Mouse (Mus musculus) adrenal gland (tissue): ENCODE results near the gene Nrip3.

Experiments
- intact Hi-C: fragments of 180-260 bp; cut with DNase I; formaldehyde crosslinking; loops from one replicate; pipeline ENCODE4 v1.15.1; 2025
- long read RNA-seq, 2 experiments: library from polyadenylated mRNA; unstranded; transcript quantifications; one replicate each; pipeline ENCODE4 v2.0.0; 2020; ENCODE audit warnings: borderline replicate concordance in 1 of 2; ENCODE audit not compliant: insufficient replicate concordance in 1 of 2

Gene Nrip3
- long read RNA-seq, experiment 1, partial matches to known transcripts, result 0 of 1 reads
- long read RNA-seq, experiment 1, other reads (novel, unspliced or antisense), result 0 of 1 reads
- long read RNA-seq, experiment 2, partial matches to known transcripts, result 0 of 1 reads
- long read RNA-seq, experiment 2, other reads (novel, unspliced or antisense), result 0 of 1 reads

GRCm38 (mm10) chr7:109781470-109782203, at the start of gene Nrip3:
TSS of gene Nrip3 (minus strand) at chr7:109782025.
- intact Hi-C loops, result no loop called here

- intact Hi-C loops, result no loop called here
Observed at GRCm38 (mm10) chr7:109831376-109831775, 49.6 kb upstream of the Nrip3 start.

- intact Hi-C loops, result no loop called here
Observed at GRCm38 (mm10) chr7:109826911-109827310, 45.1 kb upstream of the Nrip3 start.

GRCm38 (mm10) chr7:109825293-109825692, 43.5 kb upstream of the Nrip3 start:
- intact Hi-C loops, result no loop called here

GRCm38 (mm10) chr7:109818600-109818999, 36.8 kb upstream of the Nrip3 start:
- intact Hi-C loops, result no loop called here

GRCm38 (mm10) chr7:109817954-109818353, 36.1 kb upstream of the Nrip3 start:
- intact Hi-C loops, result no loop called here

- intact Hi-C loops, result no loop called here
Observed at GRCm38 (mm10) chr7:109813330-109814140, 31.7 kb upstream of the Nrip3 start.

- intact Hi-C loops, result no loop called here
Observed at GRCm38 (mm10) chr7:109807616-109808485, 26.0 kb upstream of the Nrip3 start.

GRCm38 (mm10) chr7:109804843-109805242, 23.0 kb upstream of the Nrip3 start:
- intact Hi-C loops, result no loop called here

- intact Hi-C loops, result no loop called here
Observed at GRCm38 (mm10) chr7:109804355-109804754, 22.5 kb upstream of the Nrip3 start.

- intact Hi-C loops, result no loop called here
Observed at GRCm38 (mm10) chr7:109803516-109803915, 21.7 kb upstream of the Nrip3 start.

- intact Hi-C loops, result no loop called here
Observed at GRCm38 (mm10) chr7:109800626-109801025, 18.8 kb upstream of the Nrip3 start.

GRCm38 (mm10) chr7:109799168-109799567, 17.3 kb upstream of the Nrip3 start:
- intact Hi-C loops, result no loop called here

- intact Hi-C loops, result no loop called here
Observed at GRCm38 (mm10) chr7:109795564-109795963, 13.7 kb upstream of the Nrip3 start.

- intact Hi-C loops, result no loop called here
Observed at GRCm38 (mm10) chr7:109794556-109794955, 12.7 kb upstream of the Nrip3 start.

GRCm38 (mm10) chr7:109792759-109793158, 10.9 kb upstream of the Nrip3 start:
- intact Hi-C loops, result loop anchor here (2.0 kb wide), 1 partner anchor 100 kb away; no protein-coding TSS in a partner anchor

GRCm38 (mm10) chr7:109790818-109791217, 9.0 kb upstream of the Nrip3 start:
- intact Hi-C loops, result no loop called here

GRCm38 (mm10) chr7:109787860-109788259, 6.0 kb upstream of the Nrip3 start:
- intact Hi-C loops, result no loop called here

- intact Hi-C loops, result no loop called here
Observed at GRCm38 (mm10) chr7:109783281-109783680, 1.5 kb upstream of the Nrip3 start.

GRCm38 (mm10) chr7:109781087-109781469, 747 bp downstream of the Nrip3 start:
- intact Hi-C loops, result no loop called here

GRCm38 (mm10) chr7:109772251-109772650, 9.6 kb downstream of the Nrip3 start:
- intact Hi-C loops, result no loop called here
